Mouse (Mus musculus) MN1 (cell line): Measurements from ENCODE around the gene Acad10.
A peak's percentile ranks its signal among the peaks of the same experiment; 100 is the strongest.

Source experiments
- DNase-seq: peaks from one replicate; pipeline ENCODE4 v3.0.0-alpha.2; 2016; ENCODE audit warnings: low spot score

The Acad10 gene

GRCm38 (mm10) chr5:121597332-121597731 is 63.0 kb downstream of the Acad10 start:
- DNase-seq, result no peak

GRCm38 (mm10) chr5:121596226-121596625 is 64.1 kb downstream of the Acad10 start:
- no peak for DNase-seq

- DNase-seq, result no peak
Measured at GRCm38 (mm10) chr5:121595758-121596157, 64.6 kb downstream of the Acad10 start.

- DNase-seq, result no peak
Measured at GRCm38 (mm10) chr5:121594714-121595313, 65.5 kb downstream of the Acad10 start.

GRCm38 (mm10) chr5:121593451-121594401 is 66.6 kb downstream of the Acad10 start, which contains the start of gene Aldh2:
Gene Aldh2 (minus strand): TSS chr5:121593824.
- peak; percentile 82 for DNase-seq

- no peak for DNase-seq
Measured at GRCm38 (mm10) chr5:121592816-121593407, 67.4 kb downstream of the Acad10 start.

- no peak for DNase-seq
Measured at GRCm38 (mm10) chr5:121592064-121592815, 68.1 kb downstream of the Acad10 start.

- DNase-seq, result no peak
Measured at GRCm38 (mm10) chr5:121591417-121592063, 68.8 kb downstream of the Acad10 start.

GRCm38 (mm10) chr5:121589928-121590327 is 70.4 kb downstream of the Acad10 start:
- DNase-seq, result no peak

GRCm38 (mm10) chr5:121586400-121587039 is 73.8 kb downstream of the Acad10 start:
- DNase-seq, result no peak

- no peak for DNase-seq
Measured at GRCm38 (mm10) chr5:121585699-121586098, 74.6 kb downstream of the Acad10 start.

- DNase-seq, result no peak
Measured at GRCm38 (mm10) chr5:121585005-121585404, 75.3 kb downstream of the Acad10 start.

- peak; percentile 72 for DNase-seq
Measured at GRCm38 (mm10) chr5:121583765-121584501, 76.4 kb downstream of the Acad10 start.

- DNase-seq, result no peak
Measured at GRCm38 (mm10) chr5:121581945-121582344, 78.4 kb downstream of the Acad10 start.

GRCm38 (mm10) chr5:121576927-121577488 is 83.3 kb downstream of the Acad10 start:
- DNase-seq, result no peak

GRCm38 (mm10) chr5:121575867-121576266 is 84.4 kb downstream of the Acad10 start:
- no peak for DNase-seq

- DNase-seq, result no peak
Measured at GRCm38 (mm10) chr5:121574145-121574544, 86.2 kb downstream of the Acad10 start.
